Mouse (Mus musculus) embryonic facial prominence, embryonic 10.5 days (tissue): ENCODE measurements around the gene Creld2. TPM values are rescaled to one million over a fixed set of nuclear protein-coding genes. Genes with fewer than 3 reads are reported as not detected.

Experiments used
- DNase-seq: peaks from one replicate; pipeline ENCODE4 v3.0.0-alpha.2; 2017; ENCODE audit warnings: low spot score
- H3K27ac ChIP-seq: fragments of 300-500 bp; sonication (generic); replicated peaks from 2 replicates; pipeline ENCODE4 v1.5.1; 2016; ENCODE audit warnings: mild to moderate bottlenecking
- H3K27me3 ChIP-seq: fragments of 300-500 bp; sonication (generic); replicated peaks from 2 replicates; pipeline ENCODE4 v1.6.1; 2016; ENCODE audit warnings: low read depth, mild to moderate bottlenecking; ENCODE audit not compliant: poor library complexity, severe bottlenecking
- H3K36me3 ChIP-seq: fragments of 300-500 bp; sonication (generic); replicated peaks from 2 replicates; pipeline ENCODE4 v1.6.1; 2016; ENCODE audit warnings: mild to moderate bottlenecking, moderate library complexity
- H3K4me1 ChIP-seq: fragments of 300-500 bp; sonication (generic); 2 replicates; pipeline ENCODE4 v1.6.1; 2016
- H3K4me3 ChIP-seq: fragments of 300-500 bp; sonication (generic); 2 replicates; pipeline ENCODE4 v1.5.1; 2016; ENCODE audit warnings: mild to moderate bottlenecking, moderate library complexity
- H3K9me3 ChIP-seq: fragments of 300-500 bp; sonication (generic); 2 replicates; pipeline ENCODE4 v1.6.1; 2016; ENCODE audit warnings: mild to moderate bottlenecking
- WGBS: fragments of 180-500 bp; shearing (Covaris S2); methylation state at CpG from one replicate; pipeline ENCODE4 v1.1.7; 2016; 5-methylcytosine and 5-hydroxymethylcytosine counted together
- polyA plus RNA-seq: library from polyadenylated mRNA; unstranded; fragments of >200 nt; fragmentation: Nextera tagmentation; extraction: Ambion mirVana; gene quantifications from 2 replicates; pipeline ENCODE4 v1.2.1, GENCODE M21; 2016

Creld2 gene
- polyA plus RNA-seq, 1 experiment from 2014 or later, result 93.9 TPM

GRCm38 (mm10) chr15:88858141-88858541 is 38.7 kb downstream of the Creld2 start:
- Histone ChIP-seq H3K9me3 (no peaks in the 10 kb centered on the region), H3K27ac (peak overlapping the region; percentile 48), H3K4me1 (peaks cover 40% of the 10 kb centered on the region), H3K36me3 (0 out of 2 replicates have a peak, but pooled peaks cover under 1% of the 10 kb centered on the region), H3K4me3 (no peak overlapping the region), H3K27me3 (0 out of 2 replicates have a peak, but pooled peaks cover 3% of the 10 kb centered on the region)
- DNase-seq, result no peak
- WGBS, result 94% methylated on average over 3 of the region's 3 CpGs

GRCm38 (mm10) chr15:88858707-88859106 is 39.3 kb downstream of the Creld2 start:
- Histone ChIP-seq H3K36me3 (0 out of 2 replicates have a peak, but pooled peaks cover 3% of the 10 kb centered on the region), H3K9me3 (no peaks in the 10 kb centered on the region), H3K4me1 (peaks cover 46% of the 10 kb centered on the region), H3K27ac (peak overlapping the region; percentile 48; the same call in 1 of the 2 replicates), H3K4me3 (no peak overlapping the region), H3K27me3 (0 out of 2 replicates have a peak, but pooled peaks cover 3% of the 10 kb centered on the region)
- 81% methylated on average over 2 of the region's 2 CpGs for WGBS
- DNase-seq, result no peak

- 0 out of 2 replicates have a peak, but pooled peaks cover 3% of the 10 kb centered on the region for H3K27me3 ChIP-seq
- no peaks in the 10 kb centered on the region for H3K9me3 ChIP-seq
- H3K27ac ChIP-seq, result no peak overlapping the region
- 72% methylated on average over 8 of the region's 8 CpGs for WGBS
- peaks cover 47% of the 10 kb centered on the region for H3K4me1 ChIP-seq
- H3K4me3 ChIP-seq, result no peak overlapping the region
- H3K36me3 ChIP-seq, result peaks cover 7% of the 10 kb centered on the region
- DNase-seq, result no peak
These were observed 39.9 kb downstream of the Creld2 start for GRCm38 (mm10) chr15:88859206-88859970.

DNA sequence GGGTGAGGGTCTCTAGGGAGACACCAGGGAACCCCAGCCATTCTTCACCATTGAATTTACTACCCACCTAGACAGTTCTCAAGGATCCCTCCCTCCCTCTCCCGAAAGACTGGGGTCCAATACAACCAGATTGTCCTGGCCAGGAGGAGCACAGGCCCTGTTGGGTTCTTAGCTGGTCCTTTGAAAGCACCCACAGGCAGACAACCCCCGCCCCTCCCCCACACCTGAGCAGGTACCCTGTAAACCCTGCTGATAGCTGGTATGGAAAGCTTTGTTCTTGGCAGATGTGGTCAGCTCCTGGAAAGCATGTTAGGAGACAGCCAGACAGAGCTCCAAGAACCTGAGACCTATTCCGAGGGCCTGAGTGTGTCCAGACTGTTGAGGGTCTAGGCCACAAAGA is 41.3 kb downstream of the Creld2 start:
- Histone ChIP-seq H3K27ac (peak overlapping the region; percentile 98; the same call in 1 of the 2 replicates), H3K36me3 (peaks cover 21% of the 10 kb centered on the region), H3K27me3 (0 out of 2 replicates have a peak, but pooled peaks cover 3% of the 10 kb centered on the region), H3K9me3 (no peaks in the 10 kb centered on the region), H3K4me3 (no peak overlapping the region), H3K4me1 (peaks cover 48% of the 10 kb centered on the region)
- 92% methylated on average over 3 of the region's 3 CpGs for WGBS
- DNase-seq, result no peak

DNA sequence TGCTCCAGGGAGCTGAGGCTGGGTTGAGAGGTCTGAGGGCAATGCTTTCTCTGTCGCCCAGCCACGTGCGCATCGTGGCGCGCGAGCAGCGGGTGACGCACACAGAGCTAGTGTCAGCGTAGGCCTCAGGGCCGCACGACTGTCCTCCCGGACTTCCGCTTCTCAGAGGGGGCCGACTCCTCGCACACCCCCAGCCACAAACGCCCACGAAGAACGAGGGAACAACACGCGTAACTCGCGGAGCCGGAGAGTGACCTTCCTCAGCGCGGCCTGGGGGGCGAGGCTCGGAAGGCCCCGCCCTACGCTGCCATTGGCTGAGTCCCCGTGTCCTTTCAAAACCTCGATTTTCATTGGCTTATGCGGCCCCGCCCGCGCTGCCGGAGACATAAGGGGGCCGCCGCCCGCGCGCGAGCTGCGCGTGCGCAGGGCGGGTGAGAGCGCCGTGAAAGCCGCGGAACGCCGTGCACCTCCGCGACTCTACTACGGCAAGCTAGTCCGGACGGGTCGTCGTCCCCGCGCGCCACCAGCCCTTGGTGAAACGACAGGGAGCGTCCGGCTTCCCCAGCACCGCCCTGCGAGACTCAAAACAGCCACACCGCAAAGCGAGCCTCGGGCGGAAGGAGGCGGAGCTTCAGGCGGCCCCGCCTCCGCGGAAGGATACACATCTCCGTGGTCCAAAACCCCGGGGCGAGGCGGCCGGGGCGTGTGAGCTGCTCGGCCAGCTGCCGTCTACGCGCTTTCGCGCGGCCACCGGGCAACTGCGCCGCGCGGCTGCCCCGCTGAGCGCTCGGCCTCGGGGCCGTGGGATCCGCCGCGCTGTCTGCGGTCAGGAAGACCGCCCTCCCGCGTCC is 42.6 kb downstream of the Creld2 start, which contains the start of gene Pim3:
Gene Pim3 (plus strand): TSS at position 415 of the 851 bp plus-strand sequence.
- H3K4me3 ChIP-seq, result peak within 1 kb of the TSS; percentile 89
- H3K4me1 ChIP-seq, result peaks cover 58% of the 10 kb centered on the region
- H3K27ac ChIP-seq, result peak within 1 kb of the TSS; percentile 98
- H3K27me3 ChIP-seq, result 0 out of 2 replicates have a peak, but pooled peaks cover 3% of the 10 kb centered on the region
- peaks cover 33% of the 10 kb centered on the region for H3K36me3 ChIP-seq
- H3K9me3 ChIP-seq, result no peaks in the 10 kb centered on the region
- peak; percentile 95 for DNase-seq
- under 1% methylated on average over 107 of the region's 107 CpGs for WGBS

DNA sequence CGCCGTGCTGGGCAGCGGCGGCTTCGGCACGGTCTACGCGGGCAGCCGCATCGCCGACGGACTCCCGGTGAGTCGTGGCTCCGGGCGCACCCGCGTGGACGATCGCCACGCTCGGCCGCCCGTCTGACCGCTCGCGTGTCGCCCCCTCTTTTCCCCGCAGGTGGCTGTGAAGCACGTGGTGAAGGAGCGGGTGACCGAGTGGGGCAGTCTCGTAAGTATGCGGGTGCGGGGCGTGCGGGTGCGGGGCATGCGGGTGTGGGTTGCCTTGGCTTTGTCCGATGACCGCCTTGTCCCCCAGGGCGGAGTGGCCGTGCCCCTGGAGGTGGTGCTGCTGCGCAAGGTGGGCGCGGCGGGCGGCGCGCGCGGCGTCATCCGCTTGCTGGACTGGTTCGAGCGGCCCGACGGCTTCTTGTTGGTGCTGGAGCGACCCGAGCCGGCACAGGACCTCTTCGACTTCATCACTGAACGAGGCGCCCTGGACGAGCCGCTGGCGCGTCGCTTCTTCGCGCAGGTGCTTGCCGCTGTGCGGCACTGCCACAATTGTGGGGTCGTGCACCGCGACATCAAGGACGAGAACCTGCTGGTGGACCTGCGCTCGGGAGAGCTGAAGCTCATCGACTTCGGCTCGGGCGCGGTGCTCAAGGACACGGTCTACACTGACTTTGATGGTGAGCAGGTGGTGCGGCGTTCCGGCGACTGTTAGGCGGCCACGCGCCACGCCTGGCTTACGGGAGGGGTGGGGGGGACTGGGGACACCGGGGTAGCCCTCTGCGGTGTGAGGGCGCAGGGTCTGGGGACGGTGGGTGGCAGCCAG is 43.6 kb downstream of the Creld2 start:
- Histone ChIP-seq H3K4me3 (peak overlapping the region; percentile 89), H3K36me3 (peaks cover 39% of the 10 kb centered on the region), H3K27me3 (0 out of 2 replicates have a peak, but pooled peaks cover 3% of the 10 kb centered on the region), H3K27ac (peak overlapping the region; percentile 98), H3K9me3 (no peaks in the 10 kb centered on the region), H3K4me1 (peaks cover 68% of the 10 kb centered on the region)
- WGBS, result under 1% methylated on average over 98 of the region's 98 CpGs
- peak; percentile 77 for DNase-seq

GRCm38 (mm10) chr15:88863695-88864231 is 44.3 kb downstream of the Creld2 start:
- Histone ChIP-seq H3K4me3 (peak overlapping the region; percentile 89), H3K27me3 (0 out of 2 replicates have a peak, but pooled peaks cover 3% of the 10 kb centered on the region), H3K9me3 (no peaks in the 10 kb centered on the region), H3K27ac (peak overlapping the region; percentile 98), H3K36me3 (peaks cover 44% of the 10 kb centered on the region), H3K4me1 (peaks cover 74% of the 10 kb centered on the region)
- peak; percentile 93 for DNase-seq
- under 1% methylated on average over 38 of the region's 39 CpGs for WGBS

- Histone ChIP-seq H3K9me3 (no peaks in the 10 kb centered on the region; the same call in 1 of the 2 replicates), H3K27ac (peak overlapping the region; percentile 98), H3K4me3 (peak overlapping the region; percentile 89), H3K27me3 (0 out of 2 replicates have a peak, but pooled peaks cover 3% of the 10 kb centered on the region), H3K36me3 (peaks cover 44% of the 10 kb centered on the region), H3K4me1 (peaks cover 71% of the 10 kb centered on the region)
- 24% methylated on average over 22 of the region's 22 CpGs for WGBS
- peak; percentile 29 for DNase-seq
These were observed 45.0 kb downstream of the Creld2 start for GRCm38 (mm10) chr15:88864270-88865030.

GRCm38 (mm10) chr15:88865061-88865460 is 45.6 kb downstream of the Creld2 start:
- H3K4me1 ChIP-seq, result peaks cover 71% of the 10 kb centered on the region
- H3K4me3 ChIP-seq, result peak overlapping the region; percentile 89

DNA sequence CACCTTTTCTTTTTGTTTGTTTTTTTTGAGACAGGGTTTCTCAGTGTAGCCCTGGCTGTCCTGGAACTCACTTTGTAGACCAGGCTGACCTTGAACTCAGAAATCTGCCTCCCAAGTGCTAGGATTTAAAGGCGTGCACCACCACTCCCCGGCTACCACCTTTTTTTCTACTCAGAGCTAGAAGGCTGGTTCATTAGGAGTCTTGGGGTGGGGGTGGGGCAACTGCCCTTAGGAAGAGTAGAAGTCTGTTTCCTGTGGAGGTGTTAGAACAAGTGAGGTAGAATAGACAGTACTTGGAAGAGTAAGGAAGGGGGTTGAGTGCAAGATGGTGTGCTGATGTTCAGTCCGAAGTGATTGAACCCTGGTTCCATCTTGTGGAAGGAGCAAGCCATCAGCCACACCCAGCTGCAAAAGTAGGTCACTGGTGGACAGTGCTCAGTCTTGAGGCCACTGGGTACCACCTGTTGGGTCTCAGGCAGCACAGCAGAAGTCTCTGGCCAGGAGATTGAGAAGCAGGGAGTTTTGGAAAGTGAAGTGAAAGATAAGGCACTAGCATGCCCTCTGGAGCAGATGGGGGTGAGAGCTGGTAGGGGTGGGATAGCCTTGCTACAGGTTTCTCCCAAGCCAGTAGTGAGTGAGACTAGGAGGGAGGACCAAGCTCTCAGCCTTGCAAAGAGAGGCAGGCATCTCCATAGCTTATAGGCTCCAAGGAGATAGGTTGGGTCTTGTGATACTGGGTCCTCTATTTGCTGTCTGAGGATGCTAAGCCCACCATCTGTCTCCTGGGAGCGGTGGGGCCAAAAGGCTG is 46.6 kb downstream of the Creld2 start:
- 72% methylated on average over 4 of the region's 4 CpGs for WGBS
- Histone ChIP-seq H3K27me3 (no peaks in the 10 kb centered on the region), H3K4me1 (peaks cover 70% of the 10 kb centered on the region), H3K4me3 (peak overlapping the region; percentile 8; the same call in 1 of the 2 replicates), H3K9me3 (no peaks in the 10 kb centered on the region; the same call in 1 of the 2 replicates), H3K36me3 (peaks cover 44% of the 10 kb centered on the region), H3K27ac (peak overlapping the region; percentile 76; the same call in 1 of the 2 replicates)
- DNase-seq, result no peak

More at GRCm38 (mm10) chr15:88865061-88865460, 45.6 kb downstream of the Creld2 start:
- Histone ChIP-seq H3K27me3 (0 out of 2 replicates have a peak, but pooled peaks cover 3% of the 10 kb centered on the region), H3K27ac (peak overlapping the region; percentile 98; the same call in 1 of the 2 replicates), H3K9me3 (no peaks in the 10 kb centered on the region; the same call in 1 of the 2 replicates), H3K36me3 (peaks cover 44% of the 10 kb centered on the region)
- WGBS, result 83% methylated on average over 14 of the region's 14 CpGs
- DNase-seq, result no peak
